Mouse (Mus musculus) cortical plate, adult 2 months (tissue): ENCODE measurements at regions not wholly inside any gene's neighbourhood (a gene's known extent, or its start where the extent isn't known, plus 50 kb on each side); places are given as distances from the start of the nearest gene placed in this dataset.

ENCODE experiments used
- CTCF ChIP-seq: fragments of 200-500 bp; IDR thresholded peaks from 2 replicates; pipeline ENCODE4 v1.5.1; 2011; ENCODE audit warnings: mild to moderate bottlenecking, control low read depth, low read length; ENCODE audit not compliant: insufficient read depth; ENCODE audit errors: extremely low read depth
- POLR2A ChIP-seq: fragments of 200-500 bp; IDR thresholded peaks from 2 replicates; pipeline ENCODE4 v1.6.1; 2011; ENCODE audit warnings: mild to moderate bottlenecking, low read length, control low read depth; ENCODE audit not compliant: insufficient read depth; ENCODE audit errors: extremely low read depth

DNA sequence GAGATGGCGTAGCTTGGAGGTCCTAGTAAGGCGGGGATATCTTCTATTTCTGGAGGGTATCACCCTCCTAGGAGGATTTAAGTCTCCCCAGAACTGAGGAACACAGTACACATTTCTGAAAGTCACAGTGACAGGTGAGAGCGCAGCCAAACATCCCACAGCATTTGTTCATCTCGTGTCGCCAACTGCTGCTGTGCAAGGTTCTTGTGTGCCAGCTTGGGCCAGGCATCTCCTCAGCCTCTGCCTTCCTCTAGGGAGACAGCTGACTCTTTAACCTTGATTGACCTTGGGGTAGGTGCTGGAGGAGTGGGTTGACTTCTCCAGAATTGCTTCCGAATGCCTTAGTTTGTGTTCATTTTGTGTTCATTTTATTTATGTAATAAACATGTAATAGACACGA is 291.2 kb downstream of the Sec16b start:
- TF ChIP-seq CTCF (no peak), POLR2A (no peak)
